Mouse (Mus musculus) left cerebral cortex, postnatal 14 days (tissue): ENCODE measurements around the gene Nrm. TPM values are rescaled to one million over a fixed set of nuclear protein-coding genes. Genes with fewer than 3 reads are reported as not detected.
A peak's percentile ranks its signal among the peaks of the same experiment; 100 is the strongest.

Source experiments
- DNase-seq, 2 experiments: peaks; one replicate each; pipeline ENCODE4 v3.0.0; 2021 to 2022; ENCODE audit warnings: low spot score in 2 of 2, mixed read lengths in 1 of 2
- intact Hi-C: fragments of 180-260 bp; cut with DNase I; formaldehyde crosslinking; loops from one replicate; pipeline ENCODE4 v1.15.1; 2025
- microRNA-seq, 2 experiments: library from miRNA; unstranded; fragments of <30 nt; microRNA quantifications; one replicate each; pipeline ENCODE4 v1.2.0; 2022
- total RNA-seq, 2 experiments: library from RNA; stranded (reverse); gene quantifications; 2 replicates each; pipeline ENCODE4 v1.2.3; 2021

Gene Nrm
- total RNA-seq, 2 experiments from 2014 or later = 5.1 TPM

DNA sequence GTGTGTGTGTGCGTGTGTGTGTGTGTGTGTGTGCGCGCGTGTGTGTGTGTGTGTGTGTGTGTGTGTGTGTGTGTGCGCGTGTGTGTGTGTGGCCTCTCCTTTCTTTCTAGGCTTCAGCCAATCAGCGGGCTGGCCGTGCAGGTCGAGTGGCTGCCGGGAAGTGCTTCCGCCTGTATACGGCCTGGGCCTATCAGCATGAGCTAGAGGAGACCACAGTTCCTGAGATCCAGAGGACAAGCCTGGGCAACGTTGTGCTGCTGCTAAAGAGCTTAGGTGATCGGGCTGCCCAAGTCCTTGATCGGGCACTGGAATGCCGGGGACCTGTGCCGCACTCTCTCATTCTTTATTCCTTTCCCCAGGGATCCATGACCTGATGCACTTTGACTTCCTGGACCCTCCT lies 26.6 kb downstream of the Nrm start:
- intact Hi-C loops = no loop called here

DNA sequence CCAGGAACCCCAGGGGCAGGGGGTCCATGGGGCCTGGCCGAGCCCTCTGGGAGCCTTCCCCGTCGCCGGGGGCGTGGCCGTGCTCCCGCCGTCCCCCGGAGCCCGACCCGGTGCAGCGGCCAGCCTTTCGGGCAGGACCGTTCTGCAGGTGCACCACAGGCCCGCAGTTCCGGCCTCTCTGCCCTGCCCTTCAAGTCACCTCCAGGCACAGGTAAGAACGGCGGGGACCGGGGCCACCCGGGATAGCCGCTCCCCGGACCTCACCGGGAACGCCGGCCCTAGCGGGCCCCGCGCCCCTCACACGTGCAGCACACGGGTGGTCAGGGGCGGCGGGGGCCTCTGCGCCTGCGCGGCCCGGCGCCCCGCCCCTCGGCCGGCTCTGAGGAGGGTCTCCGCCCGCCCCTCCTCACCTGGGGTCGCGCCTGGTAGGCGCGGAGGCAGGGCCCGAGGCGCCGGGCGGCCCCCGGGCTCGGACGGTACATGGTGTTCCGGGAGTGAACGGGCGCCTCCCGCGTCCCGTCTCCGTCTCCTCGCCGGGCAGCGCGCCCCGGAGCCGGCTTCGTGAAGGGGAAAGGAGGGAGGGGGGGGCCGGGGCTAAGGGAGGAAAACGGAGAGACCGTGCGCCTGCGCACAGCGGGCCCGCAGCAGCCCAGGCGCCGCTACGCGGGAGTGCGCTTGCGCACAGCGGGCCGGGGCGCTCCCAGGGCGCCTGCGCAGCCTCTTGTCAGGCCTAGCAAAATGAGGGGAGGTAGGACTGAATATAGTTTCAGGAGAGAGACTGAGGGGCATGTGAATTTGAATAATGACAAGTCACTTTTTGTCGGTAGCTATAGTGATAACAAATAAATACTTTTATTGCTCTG lies 35.9 kb downstream of the Nrm start, which contains the start of gene 2310061I04Rik:
TSS of gene 2310061I04Rik (minus strand) at position 651 of the 863 bp plus-strand sequence.
- peak; percentile 92 to 95 for DNase-seq
- intact Hi-C loops = no loop called here

More for the DNA sequence above, 26.6 kb downstream of the Nrm start:
- DNase-seq = no peak

DNA sequence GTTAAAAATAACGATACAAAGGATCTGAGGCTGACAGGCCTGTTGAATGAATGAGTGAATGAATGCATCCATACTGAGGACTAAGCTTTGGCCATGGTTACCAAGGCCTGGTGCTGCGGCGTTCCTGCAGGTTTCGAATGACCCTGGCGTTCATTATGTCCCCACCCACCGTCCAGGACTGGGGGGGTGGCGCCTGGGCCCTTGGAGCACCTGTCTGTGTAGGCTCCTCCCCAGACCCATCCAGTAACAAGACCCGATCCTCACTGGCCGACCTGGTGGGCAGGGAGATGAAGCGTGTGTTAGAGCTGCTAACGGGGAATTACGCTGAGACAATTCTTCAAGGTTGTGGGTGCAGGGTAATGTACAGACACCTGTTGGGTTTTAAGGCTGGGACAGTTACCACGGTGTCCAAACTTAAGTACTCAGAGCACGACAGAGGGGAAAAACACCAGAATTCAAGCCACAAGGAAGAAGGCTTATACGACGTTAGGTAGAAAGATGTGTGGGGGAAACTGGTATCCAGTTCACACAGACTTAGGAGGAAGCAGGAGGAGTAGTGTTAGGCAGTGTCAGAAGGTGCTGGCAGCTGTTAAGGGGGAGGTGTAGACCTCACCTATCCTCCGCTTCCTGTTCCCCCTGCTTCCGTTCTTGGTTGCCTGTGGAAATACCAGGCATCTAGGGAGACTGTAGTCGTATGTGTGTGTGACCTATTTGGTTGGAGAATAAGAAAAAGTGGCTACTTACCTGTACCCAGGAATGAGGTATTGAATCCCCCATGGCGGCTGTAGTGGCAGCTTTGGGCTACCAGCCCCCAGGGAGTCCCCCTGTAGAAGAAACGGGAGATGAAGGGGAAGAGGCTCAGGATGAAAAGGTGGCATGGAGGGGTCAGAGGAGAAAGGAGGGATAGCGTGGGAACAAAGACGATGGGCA lies 36.8 kb downstream of the Nrm start:
- DNase-seq = peak in 1 of 2 experiments; percentile 43
- intact Hi-C loops = no loop called here

DNA sequence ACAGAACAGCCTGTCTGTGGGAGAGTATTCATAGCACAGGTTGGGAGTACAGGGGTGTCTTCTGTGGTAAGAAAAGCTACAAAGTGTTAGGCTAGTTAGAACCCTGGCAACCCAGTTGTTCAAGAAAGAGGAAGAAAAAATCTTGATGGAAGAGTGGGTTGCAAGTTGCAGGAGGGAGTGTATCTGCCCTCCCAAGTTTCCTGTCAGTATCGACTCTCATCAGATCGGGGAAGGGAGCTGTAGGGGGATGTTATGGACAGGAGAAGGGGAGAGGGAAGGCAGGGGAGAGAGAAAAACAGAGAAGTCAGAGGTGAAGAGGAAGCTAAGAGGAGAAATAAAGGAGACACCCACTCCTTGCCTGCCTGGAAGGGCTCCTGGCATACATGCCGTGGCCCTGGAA lies 39.5 kb downstream of the Nrm start:
- intact Hi-C loops = no loop called here
- no peak for DNase-seq

DNA sequence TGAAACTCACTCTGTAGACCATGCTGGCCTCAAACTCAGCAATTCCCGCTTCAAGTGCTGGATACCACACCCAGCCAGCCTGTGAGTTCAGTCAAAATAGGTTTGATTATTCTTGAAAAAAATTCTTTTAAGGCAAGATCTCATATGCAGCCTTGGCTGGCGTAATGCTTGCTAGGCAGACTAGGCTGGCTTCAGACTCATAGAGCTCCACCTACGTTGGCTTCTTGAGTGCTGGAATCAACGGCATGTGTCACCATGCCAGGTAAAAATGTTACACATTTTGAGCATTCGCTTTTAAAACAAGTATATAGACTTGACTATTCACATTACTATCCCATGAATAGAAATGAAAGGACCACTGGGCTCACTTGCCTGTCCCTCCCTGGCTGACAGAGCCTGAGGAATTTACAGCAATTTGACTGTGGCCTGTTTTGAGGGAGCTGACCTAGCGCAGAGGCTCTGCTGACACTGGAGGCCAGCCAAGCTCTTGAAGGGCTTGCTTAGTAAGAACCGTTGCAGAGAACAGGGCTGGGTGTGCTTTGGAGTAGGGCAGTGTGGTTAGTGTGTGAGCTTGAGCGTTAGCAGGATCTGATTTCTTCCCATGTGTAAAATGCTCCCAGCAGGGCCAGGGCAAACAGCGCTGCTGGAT lies 42.3 kb downstream of the Nrm start:
- intact Hi-C loops = no loop called here

DNA sequence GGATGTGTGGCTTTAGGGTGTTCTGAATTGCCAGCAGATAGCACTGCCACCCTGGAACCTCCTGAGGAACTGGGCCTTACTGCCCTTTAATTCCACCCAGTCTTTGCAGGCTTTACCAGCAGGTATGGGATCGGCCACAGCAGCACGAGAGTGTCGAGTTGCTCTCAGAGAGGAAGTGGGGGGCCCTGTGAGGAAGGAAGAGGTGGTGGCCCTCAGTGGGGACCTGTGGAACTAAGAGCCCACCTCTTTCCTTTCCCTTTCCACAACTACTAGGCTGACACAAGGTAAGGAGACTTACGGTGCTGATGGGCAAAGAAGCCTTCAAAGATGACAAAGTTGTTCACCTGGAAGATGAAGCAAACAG lies 42.9 kb downstream of the Nrm start:
- intact Hi-C loops = no loop called here
- DNase-seq = no peak

More for the DNA sequence above, 42.3 kb downstream of the Nrm start:
- DNase-seq = no peak

DNA sequence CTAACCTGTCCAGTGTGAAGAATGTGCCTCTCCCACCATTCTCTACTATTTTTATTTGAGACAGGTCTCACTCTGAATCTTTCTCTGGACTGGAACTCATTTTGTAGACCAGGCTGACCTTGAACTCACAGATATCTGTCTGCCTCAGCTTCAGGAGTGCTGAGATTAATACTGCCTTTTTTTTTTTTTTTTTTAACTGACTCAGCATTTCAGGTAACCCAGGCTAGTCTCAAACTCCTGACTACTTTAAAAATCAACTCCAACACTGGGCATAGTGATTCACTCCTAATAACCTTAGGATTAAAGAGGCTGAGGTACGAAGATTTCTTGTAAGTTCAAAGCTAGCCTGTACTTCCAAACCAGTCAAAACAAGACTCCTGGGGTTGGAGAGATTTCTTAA lies 44.5 kb downstream of the Nrm start:
- DNase-seq = no peak
- intact Hi-C loops = no loop called here

- intact Hi-C loops = no loop called here
- DNase-seq = no peak
Observed at GRCm38 (mm10) chr17:35907609-35908008, 46.5 kb downstream of the Nrm start.

DNA sequence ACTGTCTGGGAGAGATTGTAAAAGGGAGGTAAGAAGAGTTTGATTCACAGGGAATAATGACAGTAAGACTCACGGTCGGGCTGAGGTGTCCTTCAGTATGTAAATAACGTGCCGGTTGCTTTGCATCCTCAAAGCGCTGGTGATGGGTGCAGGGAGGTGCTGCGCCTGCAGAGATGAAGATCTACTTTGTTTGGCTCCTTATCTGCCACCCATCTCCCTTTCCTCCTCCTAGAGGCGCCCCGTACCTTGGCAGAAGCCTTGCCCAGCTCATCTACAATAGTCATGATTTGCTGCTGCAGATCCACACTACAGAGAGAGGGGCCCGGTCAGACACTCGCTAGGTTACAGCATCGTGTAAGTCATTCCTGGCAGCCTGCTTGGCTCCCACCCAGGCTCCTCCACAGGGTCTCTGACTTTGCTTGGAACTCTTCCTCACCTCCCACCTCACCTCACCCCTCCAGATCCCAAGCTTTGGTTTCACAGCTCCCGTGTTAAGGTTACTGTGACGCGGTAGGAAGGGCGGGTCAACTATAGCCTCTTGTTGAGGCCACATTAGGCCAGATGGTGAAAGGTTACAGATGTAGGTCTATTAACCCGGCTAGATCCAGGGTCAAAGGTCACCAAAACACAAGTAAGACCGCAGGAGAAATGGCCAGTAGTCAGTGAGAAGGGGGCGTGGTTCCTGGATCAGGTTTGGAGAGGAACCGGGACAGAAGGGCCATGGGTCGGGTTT lies 48.2 kb downstream of the Nrm start:
- DNase-seq = no peak
- intact Hi-C loops = no loop called here

- DNase-seq = peak; percentile 94 to 96
- intact Hi-C loops = no loop called here
Observed at GRCm38 (mm10) chr17:35909919-35910369, 48.8 kb downstream of the Nrm start, which contains the start of gene Atat1. Gene Atat1, minus strand, starts transcription at chr17:35910075.

- intact Hi-C loops = no loop called here
Observed at GRCm38 (mm10) chr17:35914975-35915374, 53.9 kb downstream of the Nrm start.

More at GRCm38 (mm10) chr17:35914975-35915374, 53.9 kb downstream of the Nrm start:
- no peak for DNase-seq

Small RNAs within 50 kb of the gene (microRNA-seq; reads per million reads assigned to microRNA genes)
- gene Gm28033 = 0.67 to 2.1 reads per million in 2 experiments

Other genes starting within 250 kb of the Nrm start
- not detected for gene Gm9573, start 234.7 kb upstream of the Nrm start, total RNA-seq
- gene Mucl3, start 217.6 kb upstream of the Nrm start, total RNA-seq = not detected
- gene Vars2, start 193.7 kb upstream of the Nrm start, total RNA-seq = 10 to 100 TPM; 31.1 to 40.8 TPM
- gene Gtf2h4, start 187.6 kb upstream of the Nrm start, total RNA-seq = 10 to 100 TPM; 23.0 to 26.2 TPM
- gene Ddr1, start 156.7 kb upstream of the Nrm start, total RNA-seq = 10 to 100 TPM; 46.1 to 52.8 TPM
- gene Ier3, start 39.6 kb upstream of the Nrm start, total RNA-seq = 1 to 10 TPM; 5.4 to 5.7 TPM
- gene Flot1, start 38.1 kb upstream of the Nrm start, total RNA-seq = 100 to 1,000 TPM; 153 to 168 TPM
- gene Tubb5, start 23.0 kb upstream of the Nrm start, total RNA-seq = 100 to 1,000 TPM; 771 to 797 TPM
- gene Mdc1, start 19.8 kb upstream of the Nrm start, total RNA-seq = 10 to 100 TPM; 10.7 to 14.6 TPM
- 10 to 100 TPM; 12.8 to 14.1 TPM for gene Ppp1r18, start 4.3 kb downstream of the Nrm start, total RNA-seq
- gene Dhx16, start 18.5 kb downstream of the Nrm start, total RNA-seq = 10 to 100 TPM; 30.1 to 32.1 TPM
- gene 2310061I04Rik, start 36.1 kb downstream of the Nrm start, total RNA-seq = 10 to 100 TPM; 65.2 to 66.9 TPM
- gene Atat1, start 48.8 kb downstream of the Nrm start, total RNA-seq = 10 to 100 TPM; 64.6 to 69.9 TPM
- gene Mrps18b, start 55.1 kb downstream of the Nrm start, total RNA-seq = 10 to 100 TPM; 40.0 to 41.7 TPM
- 10 to 100 TPM; 62.1 to 68.3 TPM for gene Ppp1r10, start 55.1 kb downstream of the Nrm start, total RNA-seq
- 10 to 100 TPM; 77.1 to 77.8 TPM for gene Abcf1, start 108.4 kb downstream of the Nrm start, total RNA-seq
- gene Gnl1, start 118.5 kb downstream of the Nrm start, total RNA-seq = 100 to 1,000 TPM; 146 to 148 TPM
- gene Prr3, start 118.9 kb downstream of the Nrm start, total RNA-seq = 10 to 100 TPM; 57.4 to 57.6 TPM
- 1 to 10 TPM; 1.0 to 1.1 TPM for gene H2-T24, start 159.2 kb downstream of the Nrm start, total RNA-seq
- 1 to 10 TPM; 3.8 to 4.6 TPM for gene H2-T23, start 171.5 kb downstream of the Nrm start, total RNA-seq
- gene H2-T22, start 181.4 kb downstream of the Nrm start, total RNA-seq = 1 to 10 TPM; 4.3 to 6.7 TPM
- gene Gm6034, start 181.6 kb downstream of the Nrm start, total RNA-seq = not detected
- under 1 TPM; 0.55 to 0.57 TPM for gene Gm11127, start 197.1 kb downstream of the Nrm start, total RNA-seq